ENCODE assay signal across 24 mouse cellular contexts in the genomic region with DNA sequence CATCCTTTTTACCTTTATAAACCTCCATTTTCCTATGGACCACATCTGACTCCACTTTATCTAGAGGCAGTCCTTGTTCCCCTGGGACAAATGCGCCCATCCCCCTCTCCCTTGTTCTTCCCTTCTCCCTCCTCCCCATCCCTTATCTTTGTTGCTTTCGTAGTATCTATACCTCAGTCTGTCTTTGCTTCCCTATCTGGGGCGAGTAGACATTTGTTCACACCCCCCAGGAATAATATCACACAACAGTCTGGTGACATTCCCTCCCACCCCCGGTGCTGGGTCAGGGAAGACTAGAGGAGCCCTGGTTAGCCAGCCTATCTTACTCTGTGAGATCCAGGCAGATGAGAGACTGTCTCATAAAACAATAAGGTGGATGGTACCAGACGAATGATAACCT. TPM values are rescaled to one million over a fixed set of nuclear protein-coding genes. Genes with fewer than 3 reads are reported as not detected.
"Had no signal": no experiment of that assay in that cellular context is flagged by ENCODE, and none has a peak within 500 bp of the region (broad histone marks: within the 10 kb centered on the region; RNA-seq: fewer than 3 reads in every experiment).

No protein-coding gene starts in this region.

- H3K4me3 ChIP-seq: intestine, embryonic 15.5 days; kidney, embryonic 15.5 days; left cerebral cortex, adult 2 months; limb, embryonic 12.5 days; limb, embryonic 15.5 days; megakaryocyte, embryonic 14.5 days; midbrain, embryonic 12.5 days; myocyte; neural tube, embryonic 13.5 days; stomach, embryonic 15.5 days had no signal

- H3K9me3 ChIP-seq: intestine, embryonic 15.5 days; kidney, embryonic 15.5 days; limb, embryonic 12.5 days; limb, embryonic 15.5 days; midbrain, embryonic 12.5 days; neural tube, embryonic 13.5 days; stomach, embryonic 15.5 days had no signal

- ATAC-seq: intestine, embryonic 15.5 days; lung, postnatal 0 days; midbrain, embryonic 16.5 days had no signal

- H3K4me1 ChIP-seq: intestine, embryonic 15.5 days; kidney, embryonic 15.5 days; limb, embryonic 12.5 days; limb, embryonic 15.5 days; midbrain, embryonic 12.5 days; neural tube, embryonic 13.5 days; stomach, embryonic 15.5 days had no signal

- H3K4me2 ChIP-seq: intestine, embryonic 15.5 days; kidney, embryonic 15.5 days; limb, embryonic 12.5 days; limb, embryonic 15.5 days; lung, embryonic 14.5 days; midbrain, embryonic 12.5 days; neural tube, embryonic 13.5 days; stomach, embryonic 15.5 days had no signal

- DNase-seq: kidney, adult 11 months; kidney, adult 8-10 months; kidney, postnatal 10 days; kidney, postnatal 36 days; layer of hippocampus, postnatal 36 days; lung, embryonic 14.5 days; retina, postnatal 1 day; right cerebral cortex, postnatal 25 days; spleen, adult 18-20 months; thymus, adult 18-20 months; thymus, postnatal 4 days had no signal

- H3K27me3 ChIP-seq: intestine, embryonic 15.5 days; kidney, embryonic 15.5 days; limb, embryonic 12.5 days; limb, embryonic 15.5 days; megakaryocyte, embryonic 14.5 days; midbrain, embryonic 12.5 days; neural tube, embryonic 13.5 days; stomach, embryonic 15.5 days had no signal

- H3K27ac ChIP-seq: intestine, embryonic 15.5 days; kidney, embryonic 15.5 days; left cerebral cortex, adult 2 months; limb, embryonic 12.5 days; limb, embryonic 15.5 days; macrophage; midbrain, embryonic 12.5 days; neural tube, embryonic 13.5 days; stomach, embryonic 15.5 days had no signal

- H3K36me3 ChIP-seq: intestine, embryonic 15.5 days; kidney, embryonic 15.5 days; limb, embryonic 12.5 days; limb, embryonic 15.5 days; midbrain, embryonic 12.5 days; neural tube, embryonic 13.5 days; stomach, embryonic 15.5 days had no signal

- H3K9ac ChIP-seq: intestine, embryonic 15.5 days; kidney, embryonic 15.5 days; limb, embryonic 12.5 days; limb, embryonic 15.5 days; lung, embryonic 14.5 days; midbrain, embryonic 12.5 days; neural tube, embryonic 13.5 days; stomach, embryonic 15.5 days had no signal

RNA-seq across cellular contexts. Expression of gene Map3k19, which starts 9.4 kb away (rescaled TPM):
- polyA plus RNA-seq: intestine, embryonic 15.5 days; kidney, embryonic 15.5 days; limb, embryonic 12.5 days; limb, embryonic 15.5 days; stomach, embryonic 15.5 days had no signal
